Mouse (Mus musculus): Measurements from ENCODE around the gene Tmem267.
"Not testable (repeated sequence)": the region's sequence is repeated elsewhere in the genome, so short reads cannot be mapped to it uniquely, and the experiment has no call there.

GRCm38 (mm10) chr13:119599066-119599465, 111.2 kb downstream of the Tmem267 start:
- TF ChIP-seq MYOG (IDR thresholded peaks at IDR 0.05; ENCODE audit: control insufficient read depth, extremely low read depth, insufficient read length); CTCF (IDR thresholded peaks at IDR 0.05; ENCODE audit: control insufficient read depth, insufficient read depth, insufficient read length); USF1 (IDR thresholded peaks at IDR 0.05; ENCODE audit: low read depth): not testable (repeated sequence)
